Mouse (Mus musculus): ENCODE results near the gene Tll1. TPM values are rescaled to one million over a fixed set of nuclear protein-coding genes. Genes with fewer than 3 reads are reported as not detected.
A peak's percentile ranks its signal among the peaks of the same experiment; 100 is the strongest.

Tll1 gene
- polyA plus RNA-seq (2014; fragmentation: Nextera tagmentation; extraction: Ambion mirVana) = 2.0 and 2.2 TPM in 2 replicates

DNA sequence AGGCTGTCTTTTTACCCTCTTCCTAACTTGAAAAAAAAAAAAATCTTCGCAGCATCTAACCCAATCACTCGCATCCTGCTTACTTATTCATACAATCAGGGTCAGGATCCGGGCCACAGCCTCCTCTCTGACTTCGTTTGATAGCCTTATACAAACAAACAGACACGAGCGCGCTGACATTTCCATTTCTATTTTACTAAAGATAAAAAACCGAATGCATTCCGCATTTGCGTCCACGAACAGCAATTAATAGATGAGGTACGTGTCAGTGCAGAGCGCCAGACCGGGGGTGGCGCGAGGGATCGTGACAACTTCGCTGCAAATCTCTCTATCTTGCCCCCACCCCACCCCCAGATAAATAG lies at the start of gene Tll1:
TSS of gene Tll1 (minus strand) at position 248 of the 362 bp plus-strand sequence.
- peaks cover 8% of the 10 kb centered on the region; the same call in 1 of the 2 replicates for H3K27me3 ChIP-seq (ENCODE audit: control insufficient read depth, insufficient read depth, low read length)
- peaks cover 11% of the 10 kb centered on the region; the same call in 1 of the 2 replicates for H3K4me1 ChIP-seq (ENCODE audit: control insufficient read depth, insufficient read depth, low read length)

GRCm38 (mm10) chr8:64238645-64239044 lies 32.6 kb upstream of the Tll1 start:
- H3K9me3 ChIP-seq (ENCODE audit: control insufficient read depth, low read length) = no peaks in the 10 kb centered on the region
- ATAC-seq (ENCODE audit: insufficient read depth, low FRiP score, low TSS enrichment) (no peak), DNase-seq (ENCODE audit: low spot score) (no peak)
- H3K27me3 ChIP-seq (ENCODE audit: control insufficient read depth, insufficient read depth, low read length) = no peaks in the 10 kb centered on the region
- WGBS = 91% methylated on average over 2 of the region's 2 CpGs
- H3K9ac ChIP-seq (ENCODE audit: low read length) = no peak overlapping the region
- no peaks in the 10 kb centered on the region for H3K36me3 ChIP-seq (ENCODE audit: control insufficient read depth, insufficient read depth, low read length)
- H3K4me1 ChIP-seq (ENCODE audit: control insufficient read depth, insufficient read depth, low read length) = no peaks in the 10 kb centered on the region
- H3K4me2 ChIP-seq (ENCODE audit: low read depth) = no peak overlapping the region
- no peak overlapping the region for H3K4me3 ChIP-seq (ENCODE audit: low read depth, low read length)
- H3K27ac ChIP-seq (ENCODE audit: low read depth, low read length) = no peak overlapping the region

More for the DNA sequence above, at the start of gene Tll1:
- Histone ChIP-seq H3K27ac (ENCODE audit: low read depth, low read length) (no peak within 1 kb of the TSS), H3K9ac (ENCODE audit: low read length) (peak within 1 kb of the TSS; percentile 64), H3K4me3 (ENCODE audit: low read depth, low read length) (peak within 1 kb of the TSS; percentile 64), H3K9me3 (ENCODE audit: control insufficient read depth, low read length) (no peaks in the 10 kb centered on the region), H3K4me2 (ENCODE audit: low read depth) (peak within 1 kb of the TSS; percentile 98), H3K36me3 (ENCODE audit: control insufficient read depth, insufficient read depth, low read length) (no peaks in the 10 kb centered on the region)
- ATAC-seq (ENCODE audit: insufficient read depth, low FRiP score, low TSS enrichment) (peak; percentile 42), DNase-seq (ENCODE audit: low spot score) (no peak)
- WGBS = under 1% methylated on average over 18 of the region's 18 CpGs

DNA sequence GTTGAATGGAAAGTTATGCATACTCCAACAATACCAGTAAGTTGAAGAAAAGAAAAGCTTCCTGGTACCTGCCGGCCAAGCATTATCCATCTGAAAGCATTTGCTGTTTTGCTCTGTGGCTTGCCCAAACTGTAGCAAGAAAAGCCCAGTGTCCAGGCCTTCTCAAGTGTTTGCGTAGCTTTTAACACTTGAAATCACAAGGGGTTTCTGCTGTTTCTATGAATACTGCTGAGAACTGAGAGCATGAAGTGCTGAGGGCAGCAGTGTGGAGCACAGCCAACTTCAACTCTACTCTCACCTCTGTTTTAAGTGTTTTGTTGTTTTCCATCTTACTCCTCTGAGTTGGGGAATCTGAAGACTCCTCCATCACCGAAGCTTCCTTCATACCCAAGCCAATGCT lies 15.5 kb upstream of the Tll1 start:
- ATAC-seq (ENCODE audit: insufficient read depth, low FRiP score, low TSS enrichment) = no peak

GRCm38 (mm10) chr8:64217644-64218043 lies 11.6 kb upstream of the Tll1 start:
- DNase-seq (ENCODE audit: low spot score) = no peak
- no peaks in the 10 kb centered on the region for H3K9me3 ChIP-seq (ENCODE audit: control insufficient read depth, low read length)
- 43% methylated on average over 2 of the region's 2 CpGs for WGBS
- H3K4me2 ChIP-seq (ENCODE audit: low read depth) = no peak overlapping the region
- no peak overlapping the region for H3K27ac ChIP-seq (ENCODE audit: low read depth, low read length)
- no peaks in the 10 kb centered on the region for H3K27me3 ChIP-seq (ENCODE audit: control insufficient read depth, insufficient read depth, low read length)
- H3K36me3 ChIP-seq (ENCODE audit: control insufficient read depth, insufficient read depth, low read length) = no peaks in the 10 kb centered on the region
- no peaks in the 10 kb centered on the region for H3K4me1 ChIP-seq (ENCODE audit: control insufficient read depth, insufficient read depth, low read length)
- no peak for ATAC-seq (ENCODE audit: insufficient read depth, low FRiP score, low TSS enrichment)
- no peak overlapping the region for H3K9ac ChIP-seq (ENCODE audit: low read length)
- no peak overlapping the region for H3K4me3 ChIP-seq (ENCODE audit: low read depth, low read length)

More for the DNA sequence above, 15.5 kb upstream of the Tll1 start:
- Histone ChIP-seq H3K27ac (ENCODE audit: low read depth, low read length) (no peak overlapping the region), H3K4me1 (ENCODE audit: control insufficient read depth, insufficient read depth, low read length) (no peaks in the 10 kb centered on the region), H3K9ac (ENCODE audit: low read length) (no peak overlapping the region), H3K36me3 (ENCODE audit: control insufficient read depth, insufficient read depth, low read length) (no peaks in the 10 kb centered on the region), H3K4me2 (ENCODE audit: low read depth) (no peak overlapping the region), H3K9me3 (ENCODE audit: control insufficient read depth, low read length) (no peaks in the 10 kb centered on the region), H3K27me3 (ENCODE audit: control insufficient read depth, insufficient read depth, low read length) (no peaks in the 10 kb centered on the region), H3K4me3 (ENCODE audit: low read depth, low read length) (no peak overlapping the region)
- no peak for DNase-seq (ENCODE audit: low spot score)
- WGBS = 94% methylated on average over 3 of the region's 3 CpGs

GRCm38 (mm10) chr8:64216252-64216651 lies 10.2 kb upstream of the Tll1 start:
- H3K27ac ChIP-seq (ENCODE audit: low read depth, low read length) = no peak overlapping the region
- H3K36me3 ChIP-seq (ENCODE audit: control insufficient read depth, insufficient read depth, low read length) = no peaks in the 10 kb centered on the region
- H3K9me3 ChIP-seq (ENCODE audit: control insufficient read depth, low read length) = no peaks in the 10 kb centered on the region
- no peak overlapping the region for H3K4me2 ChIP-seq (ENCODE audit: low read depth)
- no peaks in the 10 kb centered on the region for H3K4me1 ChIP-seq (ENCODE audit: control insufficient read depth, insufficient read depth, low read length)
- H3K27me3 ChIP-seq (ENCODE audit: control insufficient read depth, insufficient read depth, low read length) = no peaks in the 10 kb centered on the region
- DNase-seq (ENCODE audit: low spot score) (no peak), ATAC-seq (ENCODE audit: insufficient read depth, low FRiP score, low TSS enrichment) (no peak)
- no peak overlapping the region for H3K9ac ChIP-seq (ENCODE audit: low read length)
- H3K4me3 ChIP-seq (ENCODE audit: low read depth, low read length) = no peak overlapping the region
- WGBS = 79% methylated on average over 1 of the region's 1 CpGs

GRCm38 (mm10) chr8:64215374-64215773 lies 9.3 kb upstream of the Tll1 start:
- Histone ChIP-seq H3K4me2 (ENCODE audit: low read depth) (no peak overlapping the region), H3K36me3 (ENCODE audit: control insufficient read depth, insufficient read depth, low read length) (no peaks in the 10 kb centered on the region), H3K9me3 (ENCODE audit: control insufficient read depth, low read length) (no peaks in the 10 kb centered on the region), H3K27ac (ENCODE audit: low read depth, low read length) (no peak overlapping the region), H3K4me1 (ENCODE audit: control insufficient read depth, insufficient read depth, low read length) (no peaks in the 10 kb centered on the region), H3K9ac (ENCODE audit: low read length) (no peak overlapping the region), H3K27me3 (ENCODE audit: control insufficient read depth, insufficient read depth, low read length) (no peaks in the 10 kb centered on the region), H3K4me3 (ENCODE audit: low read depth, low read length) (no peak overlapping the region)
- DNase-seq (ENCODE audit: low spot score) (no peak), ATAC-seq (ENCODE audit: insufficient read depth, low FRiP score, low TSS enrichment) (no peak)
- WGBS = 41% methylated on average over 6 of the region's 6 CpGs

DNA sequence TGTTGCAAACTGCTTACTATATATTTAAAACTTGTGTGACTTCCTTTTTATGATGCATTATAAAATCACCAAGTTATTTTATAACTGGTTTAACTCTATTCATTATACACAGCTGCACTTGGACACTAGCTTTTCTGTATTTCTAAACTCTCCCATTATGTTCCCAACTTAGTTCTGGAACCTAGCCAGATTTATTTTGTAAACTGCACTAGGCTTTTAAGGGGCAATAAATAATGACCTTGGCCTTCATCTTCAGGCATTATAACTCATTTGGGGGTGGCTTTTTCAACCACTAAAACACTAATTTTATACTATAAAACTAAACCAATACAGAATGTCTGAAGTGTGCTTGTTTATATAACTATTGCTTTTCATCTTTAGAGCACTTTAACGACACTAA lies 8.8 kb upstream of the Tll1 start:
- no peak for ATAC-seq (ENCODE audit: insufficient read depth, low FRiP score, low TSS enrichment)
- no peaks in the 10 kb centered on the region for H3K36me3 ChIP-seq (ENCODE audit: control insufficient read depth, insufficient read depth, low read length)

GRCm38 (mm10) chr8:64206411-64206861 lies 365 bp upstream of the Tll1 start:
- Histone ChIP-seq H3K4me3 (ENCODE audit: low read depth, low read length) (peak overlapping the region; percentile 64), H3K4me2 (ENCODE audit: low read depth) (peak overlapping the region; percentile 98), H3K9me3 (ENCODE audit: control insufficient read depth, low read length) (no peaks in the 10 kb centered on the region), H3K27me3 (ENCODE audit: control insufficient read depth, insufficient read depth, low read length) (peaks cover 8% of the 10 kb centered on the region; the same call in 1 of the 2 replicates), H3K27ac (ENCODE audit: low read depth, low read length) (no peak overlapping the region), H3K4me1 (ENCODE audit: control insufficient read depth, insufficient read depth, low read length) (peaks cover 11% of the 10 kb centered on the region; the same call in 1 of the 2 replicates), H3K9ac (ENCODE audit: low read length) (no peak overlapping the region), H3K36me3 (ENCODE audit: control insufficient read depth, insufficient read depth, low read length) (no peaks in the 10 kb centered on the region)
- no peak for ATAC-seq (ENCODE audit: insufficient read depth, low FRiP score, low TSS enrichment)
- peak; percentile 60 for DNase-seq (ENCODE audit: low spot score)
- WGBS = under 1% methylated on average over 12 of the region's 12 CpGs

More for the DNA sequence above, 8.8 kb upstream of the Tll1 start:
- Histone ChIP-seq H3K4me1 (ENCODE audit: control insufficient read depth, insufficient read depth, low read length) (no peaks in the 10 kb centered on the region), H3K27ac (ENCODE audit: low read depth, low read length) (no peak overlapping the region), H3K9me3 (ENCODE audit: control insufficient read depth, low read length) (no peaks in the 10 kb centered on the region), H3K9ac (ENCODE audit: low read length) (no peak overlapping the region), H3K4me3 (ENCODE audit: low read depth, low read length) (no peak overlapping the region), H3K4me2 (ENCODE audit: low read depth) (no peak overlapping the region), H3K27me3 (ENCODE audit: control insufficient read depth, insufficient read depth, low read length) (no peaks in the 10 kb centered on the region)
- no peak for DNase-seq (ENCODE audit: low spot score)
- 66% methylated on average over 1 of the region's 1 CpGs for WGBS

GRCm38 (mm10) chr8:64205321-64206023 lies 599 bp downstream of the Tll1 start:
- H3K4me2 ChIP-seq (ENCODE audit: low read depth) = peak overlapping the region; percentile 98
- H3K4me1 ChIP-seq (ENCODE audit: control insufficient read depth, insufficient read depth, low read length) = peaks cover 11% of the 10 kb centered on the region; the same call in 1 of the 2 replicates
- DNase-seq (ENCODE audit: low spot score) (peak; percentile 71), ATAC-seq (ENCODE audit: insufficient read depth, low FRiP score, low TSS enrichment) (peak; percentile 78)
- peak overlapping the region; percentile 64 for H3K9ac ChIP-seq (ENCODE audit: low read length)
- no peak overlapping the region for H3K27ac ChIP-seq (ENCODE audit: low read depth, low read length)
- no peaks in the 10 kb centered on the region for H3K36me3 ChIP-seq (ENCODE audit: control insufficient read depth, insufficient read depth, low read length)
- peak overlapping the region; percentile 64 for H3K4me3 ChIP-seq (ENCODE audit: low read depth, low read length)
- WGBS = under 1% methylated on average over 61 of the region's 61 CpGs
- H3K9me3 ChIP-seq (ENCODE audit: control insufficient read depth, low read length) = no peaks in the 10 kb centered on the region
- peaks cover 8% of the 10 kb centered on the region; the same call in 1 of the 2 replicates for H3K27me3 ChIP-seq (ENCODE audit: control insufficient read depth, insufficient read depth, low read length)
